Mouse (Mus musculus) heart, embryonic 13.5 days (tissue): ENCODE measurements at regions not wholly inside any gene's neighbourhood (a gene's known extent, or its start where the extent isn't known, plus 50 kb on each side); places are given as distances from the start of the nearest gene placed in this dataset.

ENCODE experiments used
- ATAC-seq: fragments of 200-750 bp; cut with Nextera tagmentation; 2 replicates; pipeline ENCODE4 v1.8.0; 2017; ENCODE audit warnings: moderate TSS enrichment; ENCODE audit not compliant: insufficient number of reproducible peaks, low FRiP score, low TSS enrichment; ENCODE audit errors: extremely low read depth
- H3K27ac ChIP-seq: fragments of 300-500 bp; sonication (generic); replicated peaks from 2 replicates; pipeline ENCODE4 v1.5.1; 2015; ENCODE audit warnings: moderate library complexity, mild to moderate bottlenecking, inconsistent platforms
- H3K27me3 ChIP-seq: fragments of 300-500 bp; sonication (generic); replicated peaks from 2 replicates; pipeline ENCODE4 v1.6.1; 2015; ENCODE audit warnings: mild to moderate bottlenecking, inconsistent platforms
- H3K36me3 ChIP-seq: fragments of 300-500 bp; sonication (generic); 2 replicates; pipeline ENCODE4 v1.6.1; 2015; ENCODE audit warnings: mild to moderate bottlenecking, inconsistent platforms
- H3K4me1 ChIP-seq: fragments of 300-500 bp; sonication (generic); 2 replicates; pipeline ENCODE4 v1.6.1; 2015; ENCODE audit warnings: inconsistent platforms
- H3K4me2 ChIP-seq: fragments of 300-500 bp; sonication (generic); 2 replicates; pipeline ENCODE4 v1.6.1; 2015; ENCODE audit warnings: inconsistent platforms, mild to moderate bottlenecking, moderate library complexity
- H3K4me3 ChIP-seq: fragments of 300-500 bp; sonication (generic); 2 replicates; pipeline ENCODE4 v1.5.1; 2015; ENCODE audit warnings: moderate library complexity, mild to moderate bottlenecking, inconsistent platforms
- H3K9ac ChIP-seq: fragments of 300-500 bp; sonication (generic); 2 replicates; pipeline ENCODE4 v1.6.1; 2015; ENCODE audit warnings: inconsistent platforms, mild to moderate bottlenecking, moderate library complexity
- H3K9me3 ChIP-seq: fragments of 300-500 bp; sonication (generic); 2 replicates; pipeline ENCODE4 v1.6.1; 2016; ENCODE audit warnings: inconsistent platforms
- WGBS: fragments of 180-500 bp; shearing (Covaris S2); methylation state at CpG from one replicate; pipeline ENCODE4 v1.1.7; 2015; ENCODE audit warnings: mixed read lengths; 5-methylcytosine and 5-hydroxymethylcytosine counted together

DNA sequence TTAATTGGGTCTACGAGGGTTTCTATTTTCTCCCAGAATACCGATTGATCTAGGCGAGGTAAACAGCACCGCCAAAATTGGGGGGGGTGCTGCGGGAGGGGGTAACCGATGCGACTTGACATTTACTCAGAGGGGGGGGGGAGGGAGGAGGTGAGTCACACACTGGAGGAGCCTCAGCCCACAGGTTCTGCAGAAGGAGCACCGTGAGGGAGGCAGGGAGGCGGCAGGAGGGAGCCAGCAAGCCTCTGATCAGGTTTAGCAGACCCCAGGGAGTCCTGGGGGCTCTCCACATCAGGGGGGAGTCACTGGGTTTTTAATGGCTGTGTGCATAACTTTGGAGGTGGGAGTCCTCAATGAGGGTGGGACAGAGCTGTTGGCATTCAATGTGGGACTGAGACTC lies 51.3 kb upstream of the Ier5l start:
- H3K4me1 ChIP-seq: peaks cover 15% of the 10 kb centered on the region
- H3K36me3 ChIP-seq: no peaks in the 10 kb centered on the region
- H3K4me3 ChIP-seq: no peak overlapping the region
- H3K27ac ChIP-seq: no peak overlapping the region
- H3K9ac ChIP-seq: no peak overlapping the region
- no peak overlapping the region for H3K4me2 ChIP-seq
- no peaks in the 10 kb centered on the region for H3K27me3 ChIP-seq
- no peak for ATAC-seq
- 37% methylated on average over 9 of the region's 9 CpGs for WGBS
- H3K9me3 ChIP-seq: no peaks in the 10 kb centered on the region

DNA sequence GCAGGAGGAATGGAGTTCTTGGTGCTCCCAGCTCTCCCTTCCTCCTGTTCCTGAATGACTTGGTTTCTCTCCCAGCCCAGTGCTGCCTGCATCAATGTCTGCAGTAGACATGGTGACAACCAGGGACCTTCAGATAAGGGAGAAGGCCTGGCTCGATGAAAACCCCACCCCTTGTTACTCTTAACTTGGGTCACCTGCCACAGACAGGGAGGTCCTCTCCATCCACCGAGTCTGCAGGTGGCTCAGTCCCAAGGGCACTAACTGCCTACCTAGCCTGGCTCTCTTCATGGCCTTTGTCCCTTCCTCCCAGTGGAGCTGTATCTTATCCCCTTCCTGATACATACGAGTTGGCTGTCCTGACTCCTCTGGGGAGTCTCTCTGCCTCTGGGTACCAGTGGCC lies 51.8 kb upstream of the Ier5l start:
- no peak overlapping the region for H3K9ac ChIP-seq
- no peak overlapping the region for H3K27ac ChIP-seq
- H3K4me1 ChIP-seq: peaks cover 15% of the 10 kb centered on the region
- H3K4me2 ChIP-seq: no peak overlapping the region
- H3K27me3 ChIP-seq: no peaks in the 10 kb centered on the region
- WGBS: 23% methylated on average over 3 of the region's 3 CpGs
- no peaks in the 10 kb centered on the region for H3K9me3 ChIP-seq
- no peaks in the 10 kb centered on the region for H3K36me3 ChIP-seq
- no peak overlapping the region for H3K4me3 ChIP-seq
- no peak for ATAC-seq

DNA sequence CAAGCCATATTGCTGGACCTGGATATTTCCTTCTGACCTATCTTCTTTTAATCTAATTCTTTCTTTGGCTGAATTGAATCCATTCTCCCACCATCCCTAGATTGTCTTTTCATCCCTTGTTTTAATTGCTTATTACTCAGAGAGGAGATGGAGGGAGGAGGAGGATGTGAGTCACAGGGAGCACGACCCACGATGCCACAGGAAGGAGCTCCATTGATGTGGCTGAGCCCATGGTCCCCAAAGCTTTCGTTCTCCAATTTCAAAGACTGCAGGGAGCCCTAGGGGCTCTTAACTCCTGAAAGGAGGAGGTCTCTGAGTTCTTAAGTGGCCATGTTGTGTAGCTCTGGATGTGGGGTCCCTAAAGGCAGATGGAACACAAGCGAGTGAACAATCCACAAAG lies 53.5 kb upstream of the Ier5l start:
- ATAC-seq: no peak
- Histone ChIP-seq H3K4me2 (no peak overlapping the region), H3K36me3 (no peaks in the 10 kb centered on the region), H3K4me3 (no peak overlapping the region), H3K27me3 (no peaks in the 10 kb centered on the region), H3K9ac (no peak overlapping the region), H3K4me1 (peaks cover 15% of the 10 kb centered on the region), H3K9me3 (no peaks in the 10 kb centered on the region), H3K27ac (no peak overlapping the region)
- WGBS: 49% methylated on average over 4 of the region's 4 CpGs

DNA sequence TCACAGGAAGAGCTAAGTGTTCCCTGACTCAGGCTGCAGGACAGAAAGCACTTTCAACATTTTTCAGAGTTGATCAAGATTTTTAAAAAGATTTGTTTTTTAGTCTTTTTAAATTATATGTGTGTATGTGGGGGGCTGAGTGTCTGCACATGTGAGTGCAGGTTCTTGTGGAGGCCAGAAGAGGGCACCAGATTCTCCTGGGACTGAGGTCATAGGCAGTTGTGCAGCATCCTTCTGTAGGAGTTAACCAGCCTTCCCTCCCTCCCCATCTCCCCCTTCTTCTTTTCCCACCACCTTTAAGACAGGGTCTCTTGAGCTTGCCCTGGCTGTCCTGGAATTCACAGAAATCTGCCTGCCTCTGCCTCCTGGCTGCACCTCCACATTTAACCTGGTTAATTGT lies 58.9 kb upstream of the Ier5l start:
- H3K4me1 ChIP-seq: no peaks in the 10 kb centered on the region
- H3K4me2 ChIP-seq: no peak overlapping the region
- no peaks in the 10 kb centered on the region for H3K36me3 ChIP-seq
- no peak for ATAC-seq
- H3K27me3 ChIP-seq: no peaks in the 10 kb centered on the region
- H3K9ac ChIP-seq: no peak overlapping the region
- no peak overlapping the region for H3K4me3 ChIP-seq
- H3K9me3 ChIP-seq: peaks cover 5% of the 10 kb centered on the region
- H3K27ac ChIP-seq: no peak overlapping the region

DNA sequence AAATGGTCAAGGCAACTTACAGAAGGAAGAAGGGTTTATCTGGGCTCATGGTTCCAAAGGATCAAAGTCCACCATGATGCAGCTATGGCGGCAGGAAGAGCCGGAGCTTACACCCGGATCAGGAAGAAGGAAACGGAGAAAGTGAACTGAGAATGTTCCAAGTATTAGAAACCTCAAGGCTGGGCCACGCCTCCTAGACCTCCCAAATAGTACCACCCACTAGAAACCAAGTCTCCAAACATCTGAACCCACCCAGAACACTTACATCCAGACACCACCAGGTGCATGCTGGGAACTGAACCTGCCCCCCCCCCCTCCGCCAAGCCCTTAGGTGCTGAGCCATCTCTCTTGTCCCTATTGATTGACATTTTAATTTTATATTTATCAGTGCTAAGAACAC lies 59.3 kb upstream of the Ier5l start:
- ATAC-seq: no peak
- 93% methylated on average over 6 of the region's 6 CpGs for WGBS
- Histone ChIP-seq H3K27ac (no peak overlapping the region), H3K4me2 (no peak overlapping the region), H3K4me1 (no peaks in the 10 kb centered on the region), H3K36me3 (no peaks in the 10 kb centered on the region), H3K27me3 (no peaks in the 10 kb centered on the region), H3K9me3 (peaks cover 5% of the 10 kb centered on the region), H3K9ac (no peak overlapping the region), H3K4me3 (no peak overlapping the region)

DNA sequence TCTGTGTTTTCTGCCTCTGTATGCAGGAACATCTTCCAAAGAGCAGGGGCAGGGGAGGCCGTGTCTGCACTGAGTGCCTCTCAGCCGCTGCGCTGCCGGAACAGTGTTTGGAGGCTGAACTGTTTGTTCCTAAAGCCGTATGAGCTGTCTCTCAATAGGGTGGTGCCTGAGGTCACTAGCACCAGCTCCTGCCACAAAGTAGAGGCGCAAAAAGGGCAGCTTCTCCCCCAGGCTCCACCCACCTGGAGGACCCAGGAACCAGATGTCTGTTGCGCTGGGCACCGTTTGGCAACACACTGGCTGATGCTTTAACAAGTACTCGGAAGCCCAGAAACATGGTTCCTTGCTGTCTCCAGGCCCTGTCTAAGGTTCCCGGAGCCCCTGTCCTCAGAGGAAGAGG lies 60.4 kb upstream of the Cstad start:
- Histone ChIP-seq H3K4me1 (no peaks in the 10 kb centered on the region), H3K4me2 (peak overlapping the region; percentile 16; the same call in 1 of the 2 replicates), H3K4me3 (no peak overlapping the region), H3K9me3 (peaks cover 5% of the 10 kb centered on the region), H3K36me3 (no peaks in the 10 kb centered on the region), H3K27me3 (no peaks in the 10 kb centered on the region), H3K9ac (0 out of 2 replicates have a peak overlapping the region, but pooled peaks have one; percentile 50), H3K27ac (no peak overlapping the region)
- 49% methylated on average over 10 of the region's 10 CpGs for WGBS
- no peak for ATAC-seq

DNA sequence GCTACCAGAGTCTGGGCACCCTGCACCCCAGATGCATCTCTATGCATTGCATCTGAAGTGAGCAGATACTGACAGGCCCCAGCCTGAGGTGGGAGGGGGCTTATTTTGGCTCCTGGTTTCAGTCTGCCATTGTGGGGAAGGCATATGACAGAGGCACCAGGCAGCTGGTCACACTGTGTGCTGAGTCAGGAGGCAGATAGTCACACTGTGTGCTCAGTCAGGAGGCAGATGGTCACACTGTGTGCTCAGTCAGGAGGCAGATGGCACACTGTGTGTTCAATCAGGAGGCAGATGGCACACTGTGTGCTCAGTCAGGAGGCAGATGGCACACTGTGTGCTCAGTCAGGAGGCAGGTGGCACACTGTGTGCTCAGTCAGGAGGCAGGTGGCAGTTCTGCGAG lies 55.5 kb upstream of the Cstad start:
- H3K9me3 ChIP-seq: no peaks in the 10 kb centered on the region
- WGBS: 90% methylated on average over 1 of the region's 1 CpGs
- H3K36me3 ChIP-seq: no peaks in the 10 kb centered on the region
- H3K27me3 ChIP-seq: no peaks in the 10 kb centered on the region
- no peak overlapping the region for H3K4me3 ChIP-seq
- peaks cover 23% of the 10 kb centered on the region for H3K4me1 ChIP-seq
- no peak overlapping the region for H3K9ac ChIP-seq
- H3K27ac ChIP-seq: no peak overlapping the region
- H3K4me2 ChIP-seq: no peak overlapping the region
- ATAC-seq: no peak

DNA sequence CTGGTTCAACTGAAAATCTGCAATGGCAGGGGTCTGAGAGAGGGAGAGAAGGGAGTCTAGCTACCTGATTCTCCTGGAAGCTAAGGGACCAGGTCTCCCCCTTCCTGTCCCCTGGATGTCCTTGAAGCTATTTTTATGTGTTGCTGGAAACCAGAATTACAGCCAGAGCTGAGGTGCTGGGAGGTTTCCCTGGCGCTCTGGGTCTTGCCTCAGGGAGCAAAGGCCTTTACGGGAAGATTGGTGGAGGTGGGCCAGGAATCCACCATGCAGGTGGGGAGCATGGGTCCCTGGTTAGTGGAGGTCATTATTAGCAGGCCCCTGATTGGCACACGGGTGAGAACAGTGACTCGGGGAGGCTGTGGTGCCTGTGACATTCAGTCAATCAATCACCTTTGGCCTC lies 53.3 kb upstream of the Cstad start:
- Histone ChIP-seq H3K4me3 (no peak overlapping the region), H3K4me2 (no peak overlapping the region), H3K27ac (peak overlapping the region; percentile 91), H3K9ac (peak overlapping the region; percentile 73), H3K9me3 (no peaks in the 10 kb centered on the region), H3K36me3 (no peaks in the 10 kb centered on the region), H3K4me1 (peaks cover 38% of the 10 kb centered on the region), H3K27me3 (no peaks in the 10 kb centered on the region)
- WGBS: 32% methylated on average over 4 of the region's 4 CpGs
- ATAC-seq: no peak

DNA sequence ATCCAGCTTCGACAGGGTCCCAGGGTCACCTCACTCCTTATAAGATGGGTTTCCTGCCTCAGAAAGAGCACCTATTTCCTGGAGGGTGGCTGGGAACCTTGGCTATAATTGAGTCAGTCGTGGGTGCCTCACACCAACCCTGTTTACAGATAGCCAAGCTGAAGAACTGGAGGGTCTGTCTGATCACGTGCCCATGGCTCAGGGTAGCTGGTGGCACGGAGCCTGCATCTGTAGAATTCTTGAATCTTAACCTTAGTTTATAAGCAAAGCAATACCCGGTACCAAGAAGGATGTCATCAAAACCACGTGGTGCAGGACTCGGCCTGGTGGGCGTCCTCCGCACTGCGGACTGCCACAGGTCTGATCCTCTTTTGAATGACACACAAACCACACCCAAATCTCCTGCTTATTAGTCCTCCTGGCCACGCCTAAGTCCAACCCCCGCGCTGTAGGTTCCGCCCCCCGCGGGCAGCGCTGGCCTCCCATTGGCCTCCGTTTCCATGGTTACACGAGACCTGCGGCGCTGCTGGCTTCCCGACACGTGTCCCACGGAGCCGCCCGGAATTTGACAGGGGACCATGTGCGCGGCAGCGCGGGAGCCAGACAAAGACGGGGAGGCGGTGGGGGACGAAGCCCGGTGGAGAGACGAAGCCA lies 49.9 kb upstream of the Cstad start:
- Histone ChIP-seq H3K27me3 (no peaks in the 10 kb centered on the region), H3K4me3 (peak overlapping the region; percentile 37), H3K9ac (peak overlapping the region; percentile 37; the same call in 1 of the 2 replicates), H3K36me3 (no peaks in the 10 kb centered on the region), H3K4me1 (peaks cover 46% of the 10 kb centered on the region), H3K27ac (no peak overlapping the region), H3K9me3 (no peaks in the 10 kb centered on the region; the same call in 1 of the 2 replicates), H3K4me2 (peak overlapping the region; percentile 66)
- 3% methylated on average over 35 of the region's 35 CpGs for whole genome bisulfite sequencing
- peak; percentile 55 for ATAC-seq
